Mouse (Mus musculus): Measurements from ENCODE around the gene Nipa1.

GRCm38 (mm10) chr7:56050487-56050911 is 30.7 kb upstream of the Nipa1 start:
- TF ChIP-seq TAL1 (IDR thresholded peaks at IDR 0.05; ENCODE audit: low read length) (no peak), GATA1 (IDR thresholded peaks at IDR 0.05; ENCODE audit: low read length) (no peak)

Measured in erythroblast, embryonic 14.5 days (primary cell).